Mouse (Mus musculus): ENCODE data around the gene Cfap100.
A peak's percentile ranks its signal among the peaks of the same experiment; 100 is the strongest.

The Cfap100 gene

GRCm38 (mm10) chr6:90453751-90454150 lies 25.2 kb upstream of the Cfap100 start:
- no peak for DNase-seq

- DNase-seq, result no peak
Measured at GRCm38 (mm10) chr6:90452603-90453002, 24.0 kb upstream of the Cfap100 start.

- no peak for DNase-seq
Measured at GRCm38 (mm10) chr6:90451512-90451911, 22.9 kb upstream of the Cfap100 start.

- peak; percentile 66 for DNase-seq
Measured at GRCm38 (mm10) chr6:90450697-90451096, 22.1 kb upstream of the Cfap100 start.

- peak; percentile 98 for DNase-seq
Measured at GRCm38 (mm10) chr6:90450179-90450578, 21.6 kb upstream of the Cfap100 start.

GRCm38 (mm10) chr6:90446883-90447282 lies 18.3 kb upstream of the Cfap100 start:
- no peak for DNase-seq

GRCm38 (mm10) chr6:90437041-90437440 lies 8.4 kb upstream of the Cfap100 start:
- no peak for DNase-seq

GRCm38 (mm10) chr6:90436192-90436907 lies 7.8 kb upstream of the Cfap100 start:
- peak; percentile 21 for DNase-seq

- DNase-seq, result peak; percentile 93
Measured at GRCm38 (mm10) chr6:90435195-90435618, 6.6 kb upstream of the Cfap100 start.

GRCm38 (mm10) chr6:90434687-90435086 lies 6.1 kb upstream of the Cfap100 start:
- no peak for DNase-seq

- DNase-seq, result no peak
Measured at GRCm38 (mm10) chr6:90431487-90431886, 2.9 kb upstream of the Cfap100 start.

GRCm38 (mm10) chr6:90429911-90430310 lies 1.3 kb upstream of the Cfap100 start:
- peak; percentile 40 for DNase-seq

- no peak for DNase-seq
Measured at GRCm38 (mm10) chr6:90426003-90426402, 2.6 kb downstream of the Cfap100 start.

- no peak for DNase-seq
Measured at GRCm38 (mm10) chr6:90425361-90425760, 3.2 kb downstream of the Cfap100 start.

GRCm38 (mm10) chr6:90422565-90422964 lies 6.0 kb downstream of the Cfap100 start:
- DNase-seq, result peak; percentile 82

- no peak for DNase-seq
Measured at GRCm38 (mm10) chr6:90411926-90412325, 16.7 kb downstream of the Cfap100 start.

GRCm38 (mm10) chr6:90410972-90411371 lies 17.6 kb downstream of the Cfap100 start:
- no peak for DNase-seq

- no peak for DNase-seq
Measured at GRCm38 (mm10) chr6:90408632-90409031, 20.0 kb downstream of the Cfap100 start.

GRCm38 (mm10) chr6:90397291-90397690 lies 31.3 kb downstream of the Cfap100 start:
- DNase-seq, result no peak

- DNase-seq, result no peak
Measured at GRCm38 (mm10) chr6:90395751-90396150, 32.8 kb downstream of the Cfap100 start.

- DNase-seq, result no peak
Measured at GRCm38 (mm10) chr6:90393948-90394347, 34.6 kb downstream of the Cfap100 start.

- no peak for DNase-seq
Measured at GRCm38 (mm10) chr6:90390629-90391028, 38.0 kb downstream of the Cfap100 start.

- no peak for DNase-seq
Measured at GRCm38 (mm10) chr6:90381465-90381864, 47.1 kb downstream of the Cfap100 start.

GRCm38 (mm10) chr6:90377708-90378107 lies 50.9 kb downstream of the Cfap100 start:
- peak; percentile 15 for DNase-seq

GRCm38 (mm10) chr6:90374647-90375046 lies 54.0 kb downstream of the Cfap100 start:
- DNase-seq, result peak; percentile 76

Measured in lung, postnatal 36 days (tissue).